Mouse (Mus musculus): Measurements from ENCODE around the gene Ddx41. TPM values are rescaled to one million over a fixed set of nuclear protein-coding genes. Genes with fewer than 3 reads are reported as not detected.

Ddx41 gene
- polyA plus RNA-seq, 1 experiment, result 92.4 TPM

GRCm38 (mm10) chr13:55504390-55504789, 32.1 kb downstream of the Ddx41 start:
- no peak for DNase-seq (ENCODE audit: low read depth)
- TF ChIP-seq CTCF (IDR thresholded peaks at IDR 0.05; ENCODE audit: borderline replicate concordance, extremely low read depth, insufficient read depth, insufficient read length), result no peak

DNA sequence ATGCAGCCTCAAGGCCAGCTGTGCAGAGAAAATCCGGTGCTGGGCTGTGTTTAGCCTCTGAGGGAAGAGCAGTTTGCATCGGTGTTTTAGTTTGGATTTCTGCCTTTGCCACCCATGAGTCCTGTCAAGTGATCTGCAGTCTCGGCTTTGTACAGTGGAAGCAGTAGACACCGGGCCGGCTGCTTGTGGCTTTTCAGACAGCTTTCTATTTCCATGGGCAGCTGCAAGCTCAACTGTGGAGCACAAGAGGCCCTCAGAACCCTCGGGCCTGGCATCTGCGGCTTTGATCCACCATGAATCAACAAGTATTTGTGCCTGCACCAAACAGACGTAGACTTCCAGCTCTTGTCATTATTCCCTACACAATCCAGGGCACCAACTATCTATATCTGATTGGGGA, 34.1 kb downstream of the Ddx41 start:
- TF ChIP-seq POLR2A (IDR thresholded peaks at IDR 0.05; ENCODE audit: borderline replicate concordance, extremely low read depth, insufficient read depth, insufficient read length, poor library complexity, severe bottlenecking) (no peak), CTCF (IDR thresholded peaks at IDR 0.05; ENCODE audit: borderline replicate concordance, extremely low read depth, insufficient read depth, insufficient read length) (no peak)
- no peak for DNase-seq (ENCODE audit: low read depth)

- no peak for DNase-seq (ENCODE audit: low read depth)
- TF ChIP-seq POLR2A (IDR thresholded peaks at IDR 0.05; ENCODE audit: borderline replicate concordance, extremely low read depth, insufficient read depth, insufficient read length, poor library complexity, severe bottlenecking) (no peak), CTCF (IDR thresholded peaks at IDR 0.05; ENCODE audit: borderline replicate concordance, extremely low read depth, insufficient read depth, insufficient read length) (no peak)
Measured at GRCm38 (mm10) chr13:55500575-55500974, 35.9 kb downstream of the Ddx41 start.

DNA sequence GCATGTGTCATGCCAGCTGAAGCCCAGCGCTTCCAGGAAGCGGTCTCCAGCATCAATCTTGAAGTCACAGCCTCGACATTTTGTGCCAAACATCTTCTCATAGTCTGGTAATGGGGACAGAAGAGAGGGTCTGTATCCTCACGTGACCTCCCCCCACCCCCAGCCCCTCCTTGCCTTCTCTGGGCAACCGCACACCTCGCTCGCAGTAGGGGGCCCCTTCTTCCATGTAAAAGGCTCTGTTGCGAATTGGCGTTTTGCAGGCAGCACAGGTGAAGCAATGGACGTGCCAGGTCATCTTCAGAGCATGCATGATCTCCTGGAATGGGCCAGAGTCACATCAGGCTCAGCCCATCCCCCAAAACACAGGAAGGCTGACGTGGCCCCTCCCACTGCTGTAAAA, 37.6 kb downstream of the Ddx41 start:
- no peak for TF ChIP-seq POLR2A (IDR thresholded peaks at IDR 0.05; ENCODE audit: borderline replicate concordance, extremely low read depth, insufficient read depth, insufficient read length, poor library complexity, severe bottlenecking)
- TF ChIP-seq CTCF (IDR thresholded peaks at IDR 0.05; ENCODE audit: borderline replicate concordance, extremely low read depth, insufficient read depth, insufficient read length), result no peak
- peak; percentile 29 for DNase-seq (ENCODE audit: low read depth)

- TF ChIP-seq POLR2A (IDR thresholded peaks at IDR 0.05; ENCODE audit: borderline replicate concordance, extremely low read depth, insufficient read depth, insufficient read length, poor library complexity, severe bottlenecking), result no peak
- TF ChIP-seq CTCF (IDR thresholded peaks at IDR 0.05; ENCODE audit: borderline replicate concordance, extremely low read depth, insufficient read depth, insufficient read length), result no peak
- no peak for DNase-seq (ENCODE audit: low read depth)
Measured at GRCm38 (mm10) chr13:55496661-55497060, 39.8 kb downstream of the Ddx41 start.

DNA sequence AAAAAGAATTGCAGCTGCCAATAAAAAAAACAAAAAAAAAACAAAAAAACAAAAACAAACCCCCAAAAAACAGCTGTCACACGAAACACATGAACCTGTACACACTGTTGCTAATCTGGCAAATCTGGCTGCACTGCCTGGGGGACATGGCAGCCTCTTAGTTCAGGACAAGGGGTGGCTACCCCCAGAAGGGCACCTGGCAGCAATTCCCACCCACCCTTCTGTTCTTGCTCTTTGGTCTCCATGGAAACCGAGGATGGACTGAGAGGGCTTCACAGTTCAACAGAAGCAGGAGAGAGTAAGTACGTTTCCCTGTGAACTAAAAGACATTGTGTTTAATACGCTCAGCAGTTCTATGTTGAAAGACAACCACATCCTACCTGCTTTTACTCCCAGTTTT, 40.8 kb downstream of the Ddx41 start:
- TF ChIP-seq POLR2A (IDR thresholded peaks at IDR 0.05; ENCODE audit: borderline replicate concordance, extremely low read depth, insufficient read depth, insufficient read length, poor library complexity, severe bottlenecking) (no peak), CTCF (IDR thresholded peaks at IDR 0.05; ENCODE audit: borderline replicate concordance, extremely low read depth, insufficient read depth, insufficient read length) (no peak)
- DNase-seq (ENCODE audit: low read depth), result peak; percentile 83

DNA sequence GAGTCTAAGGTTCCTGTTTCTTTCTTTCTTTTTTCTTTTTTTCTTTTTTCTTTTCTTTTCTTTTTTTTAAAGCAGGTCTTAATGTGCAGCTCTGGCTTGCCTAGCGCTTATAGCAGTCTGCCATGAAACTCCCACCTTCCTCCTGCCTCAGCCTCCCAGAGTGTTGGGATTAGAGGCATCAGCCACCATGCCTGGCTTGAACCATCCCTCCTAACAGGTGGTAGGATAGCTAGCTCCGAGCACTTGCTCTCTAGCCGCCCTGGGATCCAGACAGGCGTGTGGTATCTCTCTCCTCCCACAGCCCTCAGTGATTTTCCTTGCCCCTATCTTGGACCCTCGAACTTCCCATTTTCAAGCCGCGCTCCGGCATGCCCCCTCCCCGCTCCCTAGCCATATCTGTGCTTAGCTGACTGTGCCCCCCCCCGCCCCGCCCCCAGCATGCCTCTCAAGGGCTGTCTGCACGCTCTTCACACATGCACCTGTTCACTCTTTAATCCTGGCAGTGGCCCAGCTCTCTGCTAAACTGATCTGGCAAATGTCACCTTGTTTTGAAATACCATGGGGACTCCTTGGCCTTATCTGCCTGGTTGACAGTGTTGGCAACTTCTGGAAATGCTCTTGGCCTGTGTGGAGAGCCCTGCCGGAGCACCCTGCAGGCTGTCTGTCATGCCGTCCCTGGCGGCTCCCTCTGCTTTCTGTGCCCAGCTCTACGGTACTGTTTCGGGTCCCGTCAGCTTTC, 41.4 kb downstream of the Ddx41 start:
- TF ChIP-seq POLR2A (IDR thresholded peaks at IDR 0.05; ENCODE audit: borderline replicate concordance, extremely low read depth, insufficient read depth, insufficient read length, poor library complexity, severe bottlenecking) (no peak), CTCF (IDR thresholded peaks at IDR 0.05; ENCODE audit: borderline replicate concordance, extremely low read depth, insufficient read depth, insufficient read length) (no peak)
- peak; percentile 81 for DNase-seq (ENCODE audit: low read depth)

DNA sequence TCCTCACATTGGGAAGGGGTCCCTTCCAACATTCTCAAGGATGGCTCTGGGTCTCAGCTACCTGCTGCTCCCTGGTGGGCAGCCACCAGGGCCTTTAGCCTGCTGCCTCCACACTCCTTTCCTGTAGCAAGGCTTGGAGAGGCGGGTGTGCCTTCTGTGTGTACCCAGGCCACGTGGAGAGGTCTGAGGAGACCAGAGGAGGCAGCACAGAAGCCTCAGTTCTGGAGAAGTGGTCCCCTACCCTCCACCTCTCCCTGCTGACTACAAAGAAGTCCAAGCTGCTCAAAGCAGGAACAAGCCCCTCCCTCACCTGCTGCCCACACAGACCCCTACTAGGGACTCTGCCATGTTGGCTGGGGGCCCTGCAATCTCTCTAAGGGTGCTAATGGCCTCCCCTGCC, 42.2 kb downstream of the Ddx41 start:
- TF ChIP-seq POLR2A (IDR thresholded peaks at IDR 0.05; ENCODE audit: borderline replicate concordance, extremely low read depth, insufficient read depth, insufficient read length, poor library complexity, severe bottlenecking), result no peak
- TF ChIP-seq CTCF (IDR thresholded peaks at IDR 0.05; ENCODE audit: borderline replicate concordance, extremely low read depth, insufficient read depth, insufficient read length), result no peak
- peak; percentile 44 for DNase-seq (ENCODE audit: low read depth)

DNA sequence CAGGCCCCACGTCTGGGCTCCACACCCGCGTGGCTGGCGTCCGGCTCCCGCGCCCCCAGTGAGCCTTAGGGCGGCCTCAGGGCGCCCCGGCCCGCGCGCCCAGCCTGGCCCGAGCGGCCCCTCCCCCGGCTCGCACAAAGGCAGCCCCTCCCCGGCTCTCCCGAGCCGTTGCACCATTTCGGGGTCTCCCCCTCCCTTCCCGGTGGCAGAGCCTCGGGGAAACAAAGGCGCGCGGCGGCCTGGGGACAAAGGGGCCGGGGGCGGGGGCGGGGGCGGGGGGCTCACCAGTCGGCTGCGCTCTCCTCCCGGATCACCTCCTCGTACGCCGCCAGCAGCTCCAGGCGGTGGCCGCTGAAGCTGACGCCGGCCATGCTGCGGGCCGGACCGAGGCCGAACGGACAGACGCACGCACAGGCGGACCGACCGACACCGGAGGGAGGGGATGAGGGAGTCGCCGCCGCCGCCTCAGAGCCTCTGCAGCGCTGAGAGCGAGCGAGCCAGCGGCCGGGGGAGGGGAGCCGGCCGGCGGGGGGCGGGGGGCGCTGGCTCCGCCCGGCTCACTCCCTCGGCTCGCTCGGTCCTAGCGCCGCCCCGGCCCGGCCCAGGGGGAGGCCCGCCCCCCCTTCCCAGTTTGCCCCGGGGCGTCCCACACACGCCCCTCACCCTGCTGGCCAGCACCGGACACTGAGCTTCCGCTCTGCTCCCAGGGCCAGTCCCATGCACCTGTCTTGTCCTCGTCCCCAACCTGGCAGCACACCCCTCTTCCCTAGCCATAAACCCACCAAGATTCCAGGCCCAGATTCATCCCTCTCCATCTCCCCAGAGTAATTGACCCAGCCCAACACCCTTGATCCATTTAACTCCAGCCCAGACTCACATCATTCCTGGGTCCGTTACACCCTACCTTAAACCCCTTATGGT, 48.6 kb downstream of the Ddx41 start, which contains the start of gene Dbn1:
Gene Dbn1, minus strand, starts transcription at position 534 of the 921 bp plus-strand sequence.
- no peak for TF ChIP-seq CTCF (IDR thresholded peaks at IDR 0.05; ENCODE audit: borderline replicate concordance, extremely low read depth, insufficient read depth, insufficient read length)
- TF ChIP-seq POLR2A (IDR thresholded peaks at IDR 0.05; ENCODE audit: borderline replicate concordance, extremely low read depth, insufficient read depth, insufficient read length, poor library complexity, severe bottlenecking), result peak; percentile 85
- DNase-seq (ENCODE audit: low read depth), result peak; percentile 86

- peak; percentile 79 for DNase-seq (ENCODE audit: low read depth)
- TF ChIP-seq POLR2A (IDR thresholded peaks at IDR 0.05; ENCODE audit: borderline replicate concordance, extremely low read depth, insufficient read depth, insufficient read length, poor library complexity, severe bottlenecking) (peak; percentile 20; the same call in 1 of the 2 replicates), CTCF (IDR thresholded peaks at IDR 0.05; ENCODE audit: borderline replicate concordance, extremely low read depth, insufficient read depth, insufficient read length) (no peak)
Measured at GRCm38 (mm10) chr13:55486916-55487577, 49.4 kb downstream of the Ddx41 start.

Measured in brain, embryonic 14.5 days (tissue).